Mouse (Mus musculus) midbrain, postnatal 0 days (tissue): ENCODE measurements around the gene Tmtc3. TPM values are rescaled to one million over a fixed set of nuclear protein-coding genes. Genes with fewer than 3 reads are reported as not detected.

Experiments used
- ATAC-seq: fragments of 200-750 bp; cut with Nextera tagmentation; 2 replicates; pipeline ENCODE4 v1.8.0; 2017; ENCODE audit warnings: moderate number of reproducible peaks, mild to moderate bottlenecking, moderate TSS enrichment, moderate library complexity; ENCODE audit not compliant: low FRiP score
- DNase-seq: peaks from one replicate; pipeline ENCODE4 v3.0.0-alpha.2; 2015; ENCODE audit warnings: low spot score
- H3K27ac ChIP-seq: fragments of 300-500 bp; sonication (generic); 2 replicates; pipeline ENCODE4 v1.5.1; 2014; ENCODE audit warnings: low read depth, mild to moderate bottlenecking, low read length, mixed read lengths
- H3K27me3 ChIP-seq: fragments of 300-500 bp; sonication (generic); 2 replicates; pipeline ENCODE4 v1.6.1; 2014; ENCODE audit warnings: low read length, control low read depth, mixed read lengths; ENCODE audit not compliant: insufficient read depth
- H3K36me3 ChIP-seq: fragments of 300-500 bp; sonication (generic); 2 replicates; pipeline ENCODE4 v1.6.1; 2014; ENCODE audit warnings: low read length, control low read depth, mixed read lengths; ENCODE audit not compliant: insufficient read depth
- H3K4me1 ChIP-seq: fragments of 300-500 bp; sonication (generic); 2 replicates; pipeline ENCODE4 v1.6.1; 2014; ENCODE audit warnings: mild to moderate bottlenecking, control low read depth, antibody characterized with exemption, low read length, mixed read lengths; ENCODE audit not compliant: insufficient read depth
- H3K4me2 ChIP-seq: fragments of 300-500 bp; sonication (generic); 2 replicates; pipeline ENCODE4 v1.6.1; 2014; ENCODE audit warnings: low read depth, mild to moderate bottlenecking, low read length, mixed read lengths; ENCODE audit not compliant: poor library complexity, severe bottlenecking
- H3K4me3 ChIP-seq: fragments of 300-500 bp; sonication (generic); 2 replicates; pipeline ENCODE4 v1.5.1; 2014; ENCODE audit warnings: low read depth, mild to moderate bottlenecking, low read length, moderate library complexity
- H3K9ac ChIP-seq: fragments of 300-500 bp; sonication (generic); replicated peaks from 2 replicates; pipeline ENCODE4 v1.6.1; 2014; ENCODE audit warnings: mild to moderate bottlenecking, low read length, moderate library complexity, mixed read lengths; ENCODE audit not compliant: poor library complexity, severe bottlenecking
- H3K9me3 ChIP-seq: fragments of 300-500 bp; sonication (generic); 2 replicates; pipeline ENCODE4 v1.6.1; 2016; ENCODE audit warnings: low read length, control low read depth
- CTCF ChIP-seq: IDR thresholded peaks from 2 replicates; pipeline ENCODE4 v1.5.1; 2016; ENCODE audit warnings: antibody characterized with exemption, mild to moderate bottlenecking
- WGBS: fragments of 180-500 bp; shearing (Covaris S2); extraction: QIAGEN DNeasy Blood & Tissue Kit; methylation state at CpG from one replicate; pipeline ENCODE4 v1.1.7; 2014; 5-methylcytosine and 5-hydroxymethylcytosine counted together
- polyA plus RNA-seq: library from polyadenylated mRNA; unstranded; fragments of >200 nt; fragmentation: Nextera tagmentation; extraction: Ambion mirVana; gene quantifications from 2 replicates; pipeline ENCODE4 v1.2.1, GENCODE M21; 2015
- total RNA-seq: library from RNA; depleted of rRNA; stranded (reverse); fragments of >200 nt; gene quantifications from 2 replicates; pipeline ENCODE4 v1.2.3, GENCODE M21; 2014; rRNA removed

Tmtc3 gene
- total RNA-seq = 20.1 and 30.8 TPM in 2 replicates
- polyA plus RNA-seq = 5.6 and 6.2 TPM in 2 replicates

GRCm38 (mm10) chr10:100487097-100487978 is at the start of gene Tmtc3, which contains the start of gene Cep290:
Gene Tmtc3 (minus strand): TSS chr10:100487350.
Gene Cep290 (plus strand): TSS chr10:100487558.
- H3K9ac ChIP-seq = peak within 1 kb of the TSS; percentile 73
- H3K36me3 ChIP-seq = no peaks in the 10 kb centered on the region
- H3K9me3 ChIP-seq = no peaks in the 10 kb centered on the region
- peak within 1 kb of the TSS; percentile 68 for H3K27ac ChIP-seq
- no peak for TF ChIP-seq CTCF
- no peaks in the 10 kb centered on the region for H3K4me1 ChIP-seq
- H3K4me2 ChIP-seq = peak within 1 kb of the TSS; percentile 88
- DNase-seq (peak; percentile 99), ATAC-seq (peak; percentile 99)
- WGBS = under 1% methylated on average over 63 of the region's 63 CpGs
- H3K27me3 ChIP-seq = no peaks in the 10 kb centered on the region
- peak within 1 kb of the TSS; percentile 88 for H3K4me3 ChIP-seq

- Histone ChIP-seq H3K36me3 (no peaks in the 10 kb centered on the region), H3K9ac (no peak overlapping the region), H3K9me3 (no peaks in the 10 kb centered on the region), H3K4me1 (no peaks in the 10 kb centered on the region), H3K27ac (no peak overlapping the region), H3K4me2 (no peak overlapping the region), H3K27me3 (no peaks in the 10 kb centered on the region), H3K4me3 (no peak overlapping the region)
- 93% methylated on average over 9 of the region's 9 CpGs for WGBS
- ATAC-seq (no peak), DNase-seq (no peak)
- TF ChIP-seq CTCF = no peak
These were observed 37.6 kb upstream of the Tmtc3 start for GRCm38 (mm10) chr10:100524499-100525390.

- H3K27ac ChIP-seq = no peak overlapping the region
- DNase-seq (no peak), ATAC-seq (no peak)
- H3K4me3 ChIP-seq = no peak overlapping the region
- no peak for TF ChIP-seq CTCF
- no peaks in the 10 kb centered on the region for H3K4me1 ChIP-seq
- H3K9ac ChIP-seq = no peak overlapping the region
- H3K4me2 ChIP-seq = no peak overlapping the region
- 90% methylated on average over 9 of the region's 9 CpGs for WGBS
- H3K9me3 ChIP-seq = no peaks in the 10 kb centered on the region
- H3K36me3 ChIP-seq = 0 out of 2 replicates have a peak, but pooled peaks cover under 1% of the 10 kb centered on the region
- H3K27me3 ChIP-seq = no peaks in the 10 kb centered on the region
These were observed 35.2 kb upstream of the Tmtc3 start for GRCm38 (mm10) chr10:100522330-100522729.

- DNase-seq (no peak), ATAC-seq (no peak)
- no peaks in the 10 kb centered on the region for H3K4me1 ChIP-seq
- no peaks in the 10 kb centered on the region for H3K9me3 ChIP-seq
- no peak overlapping the region for H3K4me2 ChIP-seq
- 96% methylated on average over 4 of the region's 4 CpGs for WGBS
- TF ChIP-seq CTCF = no peak
- H3K27me3 ChIP-seq = no peaks in the 10 kb centered on the region
- 0 out of 2 replicates have a peak, but pooled peaks cover 2% of the 10 kb centered on the region for H3K36me3 ChIP-seq
- no peak overlapping the region for H3K9ac ChIP-seq
- no peak overlapping the region for H3K27ac ChIP-seq
- H3K4me3 ChIP-seq = no peak overlapping the region
These were observed 34.5 kb upstream of the Tmtc3 start for GRCm38 (mm10) chr10:100521617-100522016.

- ATAC-seq (no peak), DNase-seq (no peak)
- TF ChIP-seq CTCF = no peak
- H3K36me3 ChIP-seq = 0 out of 2 replicates have a peak, but pooled peaks cover 6% of the 10 kb centered on the region
- H3K27ac ChIP-seq = no peak overlapping the region
- no peak overlapping the region for H3K4me2 ChIP-seq
- no peaks in the 10 kb centered on the region for H3K4me1 ChIP-seq
- no peak overlapping the region for H3K9ac ChIP-seq
- no peak overlapping the region for H3K4me3 ChIP-seq
- H3K27me3 ChIP-seq = no peaks in the 10 kb centered on the region
- WGBS = 85% methylated on average over 1 of the region's 1 CpGs
- no peaks in the 10 kb centered on the region for H3K9me3 ChIP-seq
These were observed 21.0 kb upstream of the Tmtc3 start for GRCm38 (mm10) chr10:100508170-100508569.
